Mouse (Mus musculus): ENCODE data around the gene Nfia. TPM values are rescaled to one million over a fixed set of nuclear protein-coding genes. Genes with fewer than 3 reads are reported as not detected.

Nfia gene
- polyA plus RNA-seq, 1 experiment from 2014 or later, result 42.1 TPM

- Histone ChIP-seq H3K4me2 (ENCODE audit: low read length) (no peak overlapping the region), H3K4me3 (ENCODE audit: low read depth, low read length) (no peak overlapping the region), H3K9me3 (ENCODE audit: control insufficient read depth, low read length) (no peaks in the 10 kb centered on the region), H3K27me3 (replicated peaks; ENCODE audit: control insufficient read depth, insufficient read depth, low read length) (no peaks in the 10 kb centered on the region), H3K4me1 (replicated peaks; ENCODE audit: control insufficient read depth, insufficient read depth, low read length) (no peaks in the 10 kb centered on the region), H3K9ac (ENCODE audit: low read length) (no peak overlapping the region), H3K36me3 (ENCODE audit: control insufficient read depth, insufficient read depth, low read length) (no peaks in the 10 kb centered on the region), H3K27ac (ENCODE audit: low read depth) (no peak overlapping the region)
- ATAC-seq (replicated peaks; ENCODE audit: low FRiP score, low TSS enrichment, low read depth), result no peak
- no peak for DNase-seq (ENCODE audit: low spot score)
- WGBS, result 71% methylated on average over 2 of the region's 2 CpGs
These were observed 342.4 kb downstream of the Nfia start for GRCm38 (mm10) chr4:98114966-98115365.

GRCm38 (mm10) chr4:98115401-98115800, 342.9 kb downstream of the Nfia start:
- 79% methylated on average over 4 of the region's 4 CpGs for WGBS
- H3K9me3 ChIP-seq (ENCODE audit: control insufficient read depth, low read length), result no peaks in the 10 kb centered on the region

GRCm38 (mm10) chr4:98116046-98116445, 343.5 kb downstream of the Nfia start:
- DNase-seq (ENCODE audit: low spot score) (no peak), ATAC-seq (replicated peaks; ENCODE audit: low FRiP score, low TSS enrichment, low read depth) (no peak)
- H3K9me3 ChIP-seq (ENCODE audit: control insufficient read depth, low read length), result no peaks in the 10 kb centered on the region
- H3K4me2 ChIP-seq (ENCODE audit: low read length), result no peak overlapping the region
- H3K27me3 ChIP-seq (replicated peaks; ENCODE audit: control insufficient read depth, insufficient read depth, low read length), result no peaks in the 10 kb centered on the region
- H3K27ac ChIP-seq (ENCODE audit: low read depth), result no peak overlapping the region
- no peaks in the 10 kb centered on the region for H3K4me1 ChIP-seq (replicated peaks; ENCODE audit: control insufficient read depth, insufficient read depth, low read length)
- no peaks in the 10 kb centered on the region for H3K36me3 ChIP-seq (ENCODE audit: control insufficient read depth, insufficient read depth, low read length)
- WGBS, result 92% methylated on average over 7 of the region's 7 CpGs
- no peak overlapping the region for H3K4me3 ChIP-seq (ENCODE audit: low read depth, low read length)
- H3K9ac ChIP-seq (ENCODE audit: low read length), result no peak overlapping the region

More at GRCm38 (mm10) chr4:98115401-98115800, 342.9 kb downstream of the Nfia start:
- Histone ChIP-seq H3K9ac (ENCODE audit: low read length) (no peak overlapping the region), H3K4me3 (ENCODE audit: low read depth, low read length) (no peak overlapping the region), H3K4me2 (ENCODE audit: low read length) (no peak overlapping the region), H3K27ac (ENCODE audit: low read depth) (no peak overlapping the region), H3K27me3 (replicated peaks; ENCODE audit: control insufficient read depth, insufficient read depth, low read length) (no peaks in the 10 kb centered on the region), H3K36me3 (ENCODE audit: control insufficient read depth, insufficient read depth, low read length) (no peaks in the 10 kb centered on the region), H3K4me1 (replicated peaks; ENCODE audit: control insufficient read depth, insufficient read depth, low read length) (no peaks in the 10 kb centered on the region)
- ATAC-seq (replicated peaks; ENCODE audit: low FRiP score, low TSS enrichment, low read depth) (no peak), DNase-seq (ENCODE audit: low spot score) (no peak)

GRCm38 (mm10) chr4:98118126-98118525, 345.6 kb downstream of the Nfia start:
- WGBS, result 73% methylated on average over 3 of the region's 3 CpGs
- no peak for ATAC-seq (replicated peaks; ENCODE audit: low FRiP score, low TSS enrichment, low read depth)
- Histone ChIP-seq H3K36me3 (ENCODE audit: control insufficient read depth, insufficient read depth, low read length) (no peaks in the 10 kb centered on the region), H3K4me1 (replicated peaks; ENCODE audit: control insufficient read depth, insufficient read depth, low read length) (no peaks in the 10 kb centered on the region), H3K4me3 (ENCODE audit: low read depth, low read length) (no peak overlapping the region), H3K9me3 (ENCODE audit: control insufficient read depth, low read length) (no peaks in the 10 kb centered on the region), H3K4me2 (ENCODE audit: low read length) (no peak overlapping the region), H3K27me3 (replicated peaks; ENCODE audit: control insufficient read depth, insufficient read depth, low read length) (no peaks in the 10 kb centered on the region), H3K27ac (ENCODE audit: low read depth) (no peak overlapping the region), H3K9ac (ENCODE audit: low read length) (no peak overlapping the region)
- no peak for DNase-seq (ENCODE audit: low spot score)

- Histone ChIP-seq H3K36me3 (ENCODE audit: control insufficient read depth, insufficient read depth, low read length) (no peaks in the 10 kb centered on the region), H3K9ac (ENCODE audit: low read length) (no peak overlapping the region), H3K9me3 (ENCODE audit: control insufficient read depth, low read length) (no peaks in the 10 kb centered on the region), H3K4me2 (ENCODE audit: low read length) (no peak overlapping the region), H3K4me1 (replicated peaks; ENCODE audit: control insufficient read depth, insufficient read depth, low read length) (no peaks in the 10 kb centered on the region), H3K27ac (ENCODE audit: low read depth) (no peak overlapping the region), H3K27me3 (replicated peaks; ENCODE audit: control insufficient read depth, insufficient read depth, low read length) (no peaks in the 10 kb centered on the region), H3K4me3 (ENCODE audit: low read depth, low read length) (no peak overlapping the region)
- 82% methylated on average over 10 of the region's 10 CpGs for WGBS
- peak; percentile 34 for DNase-seq (ENCODE audit: low spot score)
- no peak for ATAC-seq (replicated peaks; ENCODE audit: low FRiP score, low TSS enrichment, low read depth)
These were observed 346.5 kb downstream of the Nfia start for GRCm38 (mm10) chr4:98118761-98119675.

- Histone ChIP-seq H3K9me3 (ENCODE audit: control insufficient read depth, low read length) (no peaks in the 10 kb centered on the region), H3K36me3 (ENCODE audit: control insufficient read depth, insufficient read depth, low read length) (no peaks in the 10 kb centered on the region), H3K4me1 (replicated peaks; ENCODE audit: control insufficient read depth, insufficient read depth, low read length) (no peaks in the 10 kb centered on the region), H3K9ac (ENCODE audit: low read length) (no peak overlapping the region), H3K4me3 (ENCODE audit: low read depth, low read length) (no peak overlapping the region), H3K27me3 (replicated peaks; ENCODE audit: control insufficient read depth, insufficient read depth, low read length) (no peaks in the 10 kb centered on the region), H3K27ac (ENCODE audit: low read depth) (no peak overlapping the region), H3K4me2 (ENCODE audit: low read length) (no peak overlapping the region)
- peak; percentile 27 for DNase-seq (ENCODE audit: low spot score)
- ATAC-seq (replicated peaks; ENCODE audit: low FRiP score, low TSS enrichment, low read depth), result no peak
- 81% methylated on average over 3 of the region's 3 CpGs for WGBS
These were observed 347.5 kb downstream of the Nfia start for GRCm38 (mm10) chr4:98119949-98120531.

GRCm38 (mm10) chr4:98120706-98121340, 348.3 kb downstream of the Nfia start:
- 72% methylated on average over 6 of the region's 6 CpGs for WGBS
- H3K36me3 ChIP-seq (ENCODE audit: control insufficient read depth, insufficient read depth, low read length), result no peaks in the 10 kb centered on the region
- H3K4me1 ChIP-seq (replicated peaks; ENCODE audit: control insufficient read depth, insufficient read depth, low read length), result no peaks in the 10 kb centered on the region; the same call in 1 of the 2 replicates
- peak; percentile 23 for DNase-seq (ENCODE audit: low spot score)
- H3K4me2 ChIP-seq (ENCODE audit: low read length), result no peak overlapping the region
- no peak overlapping the region for H3K4me3 ChIP-seq (ENCODE audit: low read depth, low read length)
- no peak overlapping the region for H3K9ac ChIP-seq (ENCODE audit: low read length)
- H3K27me3 ChIP-seq (replicated peaks; ENCODE audit: control insufficient read depth, insufficient read depth, low read length), result no peaks in the 10 kb centered on the region
- no peak overlapping the region for H3K27ac ChIP-seq (ENCODE audit: low read depth)
- H3K9me3 ChIP-seq (ENCODE audit: control insufficient read depth, low read length), result no peaks in the 10 kb centered on the region
- ATAC-seq (replicated peaks; ENCODE audit: low FRiP score, low TSS enrichment, low read depth), result no peak

GRCm38 (mm10) chr4:98126003-98126677, 353.6 kb downstream of the Nfia start:
- H3K4me1 ChIP-seq (replicated peaks; ENCODE audit: control insufficient read depth, insufficient read depth, low read length), result peaks cover 4% of the 10 kb centered on the region; the same call in 1 of the 2 replicates
- no peak overlapping the region for H3K4me2 ChIP-seq (ENCODE audit: low read length)
- WGBS, result 32% methylated on average over 11 of the region's 11 CpGs
- H3K36me3 ChIP-seq (ENCODE audit: control insufficient read depth, insufficient read depth, low read length), result no peaks in the 10 kb centered on the region
- ATAC-seq (replicated peaks; ENCODE audit: low FRiP score, low TSS enrichment, low read depth), result no peak
- no peak for DNase-seq (ENCODE audit: low spot score)
- H3K9me3 ChIP-seq (ENCODE audit: control insufficient read depth, low read length), result no peaks in the 10 kb centered on the region
- no peaks in the 10 kb centered on the region for H3K27me3 ChIP-seq (replicated peaks; ENCODE audit: control insufficient read depth, insufficient read depth, low read length)
- H3K27ac ChIP-seq (ENCODE audit: low read depth), result no peak overlapping the region
- H3K4me3 ChIP-seq (ENCODE audit: low read depth, low read length), result no peak overlapping the region
- H3K9ac ChIP-seq (ENCODE audit: low read length), result no peak overlapping the region
